Mouse (Mus musculus) heart, adult 2 months (tissue): ENCODE results near the gene Cd19. TPM values are rescaled to one million over a fixed set of nuclear protein-coding genes. Genes with fewer than 3 reads are reported as not detected.

Source experiments
- DNase-seq, 2 experiments: peaks; one replicate each; pipeline ENCODE4 v3.0.0; 2021
- H3K27ac ChIP-seq: fragments of 200-600 bp; 2 replicates; pipeline ENCODE4 v1.8.1; 2022
- H3K27me3 ChIP-seq: fragments of 200-500 bp; 2 replicates; pipeline ENCODE4 v1.6.1; 2012; ENCODE audit warnings: mild to moderate bottlenecking, low read length, inconsistent platforms, mixed read lengths; ENCODE audit not compliant: control insufficient read depth, insufficient read depth
- H3K36me3 ChIP-seq: fragments of 200-500 bp; 2 replicates; pipeline ENCODE4 v1.6.1; 2012; ENCODE audit warnings: low read length, inconsistent platforms; ENCODE audit not compliant: control insufficient read depth, insufficient read depth
- H3K4me1 ChIP-seq: fragments of 200-500 bp; 2 replicates; pipeline ENCODE4 v1.6.1; 2011; ENCODE audit warnings: low read length; ENCODE audit not compliant: control insufficient read depth, insufficient read depth
- H3K4me3 ChIP-seq: fragments of 200-600 bp; 2 replicates; pipeline ENCODE4 v1.8.1; 2022
- H3K79me2 ChIP-seq: fragments of 200-500 bp; replicated peaks from 2 replicates; pipeline ENCODE4 v1.6.1; 2012; ENCODE audit warnings: mild to moderate bottlenecking, inconsistent platforms, low read length, moderate library complexity, mixed read lengths; ENCODE audit not compliant: control insufficient read depth, insufficient read depth
- H3K9ac ChIP-seq: fragments of 200-500 bp; 2 replicates; pipeline ENCODE4 v1.6.1; 2012; ENCODE audit warnings: low read depth, mild to moderate bottlenecking, control low read depth, inconsistent platforms, low read length, mixed read lengths
- CTCF ChIP-seq: fragments of 200-600 bp; IDR thresholded peaks from 2 replicates; pipeline ENCODE4 v1.8.1; 2022; ENCODE audit warnings: antibody characterized with exemption, mild to moderate bottlenecking, moderate library complexity
- EP300 ChIP-seq: fragments of 200-500 bp; IDR thresholded peaks from 2 replicates; pipeline ENCODE4 v1.6.1; 2011; ENCODE audit warnings: low read depth, low read length, control low read depth; ENCODE audit not compliant: insufficient read depth
- POLR2A ChIP-seq: fragments of 200-500 bp; IDR thresholded peaks from 2 replicates; pipeline ENCODE4 v1.6.1; 2011; ENCODE audit warnings: mild to moderate bottlenecking, low read depth, low read length, control low read depth; ENCODE audit not compliant: insufficient read depth
- WGBS: fragments of 180-500 bp; shearing (Covaris S2); methylation state at CpG from one replicate; pipeline ENCODE4 v1.1.7; 2018; 5-methylcytosine and 5-hydroxymethylcytosine counted together
- intact Hi-C: fragments of 180-260 bp; cut with DNase I; formaldehyde crosslinking; loops from one replicate; pipeline ENCODE4 v1.15.1; 2025
- polyA plus RNA-seq: library from polyadenylated mRNA; depleted of rRNA; stranded (reverse); fragments of >200 nt; gene quantifications from 2 replicates; pipeline ENCODE4 v1.2.3, GENCODE M21; 2012
- total RNA-seq, 2 experiments: library from RNA; stranded (reverse); gene quantifications; 2 replicates each; pipeline ENCODE4 v1.2.3; 2021

Gene Cd19
- total and polyA plus RNA-seq, 3 experiments = 0.37 to 4.6 (median 1.9) TPM

DNA sequence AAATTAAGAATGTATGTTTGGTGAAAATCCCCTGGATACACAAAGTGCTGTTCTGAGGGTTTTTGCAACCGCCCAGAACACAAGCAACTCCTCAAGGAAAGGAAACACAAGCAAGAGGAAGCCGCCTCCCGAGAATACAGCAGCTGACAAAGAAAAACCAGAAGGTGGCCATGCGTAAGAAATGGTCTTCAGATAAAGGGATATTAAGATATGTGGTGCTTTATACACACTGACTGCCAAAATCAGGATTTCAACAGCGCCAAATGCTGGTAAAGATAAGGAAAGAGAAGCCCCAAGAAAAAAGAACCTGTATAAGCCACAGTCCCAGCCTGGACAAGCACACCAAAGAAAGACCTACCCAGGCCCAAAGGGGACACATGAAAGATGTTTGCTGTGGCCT is 31.1 kb downstream of the Cd19 start:
- H3K27me3 ChIP-seq = no peaks in the 10 kb centered on the region
- H3K4me1 ChIP-seq = no peaks in the 10 kb centered on the region
- no peak overlapping the region for H3K27ac ChIP-seq
- no peak overlapping the region for H3K4me3 ChIP-seq
- DNase-seq = no peak
- WGBS = 64% methylated on average over 5 of the region's 5 CpGs
- TF ChIP-seq CTCF (no peak), POLR2A (no peak), EP300 (no peak)
- no peak overlapping the region for H3K9ac ChIP-seq
- no peaks in the 10 kb centered on the region for H3K79me2 ChIP-seq
- H3K36me3 ChIP-seq = no peaks in the 10 kb centered on the region
- intact Hi-C loops = no loop called here

DNA sequence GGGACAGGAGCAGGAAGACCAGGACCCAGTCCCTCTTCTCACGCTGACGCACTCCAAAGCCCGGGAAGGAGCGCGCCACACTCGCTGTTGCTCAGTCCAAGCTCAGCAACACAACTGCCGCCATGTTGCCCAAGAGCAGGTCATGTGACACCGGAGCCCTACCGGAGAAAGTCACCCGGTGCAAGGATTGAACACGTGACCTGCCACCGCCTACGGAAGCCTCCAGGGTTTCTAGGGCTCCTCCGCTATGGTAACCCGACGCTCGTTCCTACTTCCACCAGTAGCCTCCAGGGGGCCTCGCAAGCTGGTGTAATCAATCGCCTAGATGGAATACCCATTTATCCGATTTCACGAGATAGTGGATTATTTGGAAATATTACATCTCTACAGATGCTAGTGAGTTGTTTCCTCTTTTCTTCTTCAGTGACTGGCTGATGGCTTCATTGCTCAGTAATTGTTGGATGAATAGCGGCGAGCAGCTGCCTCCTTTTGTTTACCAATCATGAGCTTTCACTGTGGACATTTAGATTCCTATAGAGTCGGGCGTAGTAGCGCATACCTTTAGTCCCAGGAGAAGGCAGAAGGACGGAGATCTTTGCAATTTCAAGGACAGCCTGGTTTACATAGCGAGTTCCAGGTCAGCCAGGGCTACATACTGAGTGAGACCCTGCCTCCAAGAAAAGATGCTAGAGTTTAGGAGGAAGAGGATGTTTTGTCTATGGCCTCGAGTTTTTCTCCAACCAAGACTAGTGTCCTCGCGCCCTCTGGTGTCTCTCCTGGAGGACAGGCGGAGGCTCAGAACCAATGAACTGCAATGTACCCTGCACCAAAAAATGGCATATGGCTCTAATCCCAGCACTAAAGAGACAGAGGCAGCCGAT is 37.2 kb downstream of the Cd19 start, which contains the start of gene Spns1:
TSS of gene Spns1 (minus strand) at position 173 of the 881 bp plus-strand sequence.
- no peaks in the 10 kb centered on the region for H3K36me3 ChIP-seq
- peak within 1 kb of the TSS; percentile 92 for H3K4me3 ChIP-seq
- intact Hi-C loops = loop anchor here (1.0 to 5.0 kb wide), 3 partner anchors 17 to 115 kb away; no protein-coding TSS in a partner anchor
- H3K79me2 ChIP-seq = no peaks in the 10 kb centered on the region
- peak; percentile 92 to 95 for DNase-seq
- no peaks in the 10 kb centered on the region for H3K27me3 ChIP-seq
- peak within 1 kb of the TSS; percentile 78 for H3K27ac ChIP-seq
- H3K9ac ChIP-seq = peak within 1 kb of the TSS; percentile 87
- TF ChIP-seq EP300 (peak; percentile 67; the same call in 1 of the 2 replicates), POLR2A (peak; percentile 90), CTCF (peak; percentile 75)
- H3K4me1 ChIP-seq = peaks cover 4% of the 10 kb centered on the region
- 1% methylated on average over 33 of the region's 33 CpGs for WGBS

DNA sequence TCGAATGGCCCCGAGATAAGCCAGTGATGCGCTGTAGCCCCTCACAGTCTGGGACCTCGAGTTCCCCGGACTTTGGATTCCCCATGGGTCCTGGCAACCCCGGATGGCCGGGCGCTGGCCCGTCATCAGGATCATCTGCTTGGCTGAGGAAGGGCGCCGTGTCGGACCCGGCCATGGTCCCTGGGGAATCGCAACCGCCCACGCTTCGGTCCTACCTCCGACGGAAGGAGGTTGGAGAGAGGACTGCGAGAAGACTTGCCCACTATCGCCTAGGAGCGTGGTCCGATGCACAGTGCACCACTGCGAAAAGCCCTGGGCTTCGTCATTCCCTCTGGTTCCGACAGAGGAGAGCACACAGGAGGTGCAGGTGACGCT is 37.8 kb downstream of the Cd19 start:
- Histone ChIP-seq H3K36me3 (no peaks in the 10 kb centered on the region), H3K27me3 (no peaks in the 10 kb centered on the region), H3K4me3 (peak overlapping the region; percentile 92), H3K4me1 (peaks cover 4% of the 10 kb centered on the region), H3K9ac (peak overlapping the region; percentile 87), H3K27ac (peak overlapping the region; percentile 78), H3K79me2 (no peaks in the 10 kb centered on the region)
- WGBS = 2% methylated on average over 27 of the region's 27 CpGs
- TF ChIP-seq EP300 (no peak), CTCF (no peak), POLR2A (no peak)
- no peak for DNase-seq
- intact Hi-C loops = loop anchor here (5.0 kb wide), 1 partner anchor 115 kb away; no protein-coding TSS in a partner anchor

DNA sequence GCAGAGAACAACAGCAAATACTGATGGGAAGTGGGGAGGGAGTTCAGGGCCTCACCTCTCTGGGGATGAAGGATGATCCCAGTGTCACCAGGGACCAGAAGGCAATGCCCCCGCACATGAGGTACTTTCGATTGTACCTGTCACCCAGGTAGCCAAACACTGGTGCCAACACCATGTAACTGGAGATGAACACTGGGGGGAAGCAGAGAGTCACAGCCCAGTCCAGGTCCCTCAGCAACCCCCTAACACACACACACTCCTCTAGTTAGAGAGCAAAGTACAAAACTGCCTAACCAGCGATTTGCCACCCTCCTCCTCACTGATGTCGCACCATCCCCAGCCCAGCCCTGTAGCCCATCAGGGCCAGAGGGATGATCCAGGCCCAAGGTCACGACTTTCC is 39.7 kb downstream of the Cd19 start:
- no peak for DNase-seq
- Histone ChIP-seq H3K4me3 (no peak overlapping the region), H3K36me3 (no peaks in the 10 kb centered on the region), H3K9ac (no peak overlapping the region), H3K27me3 (no peaks in the 10 kb centered on the region), H3K27ac (no peak overlapping the region), H3K79me2 (no peaks in the 10 kb centered on the region), H3K4me1 (peaks cover 4% of the 10 kb centered on the region)
- WGBS = 75% methylated on average over 5 of the region's 5 CpGs
- intact Hi-C loops = loop anchor here (5.0 kb wide), 1 partner anchor 113 kb away; no protein-coding TSS in a partner anchor
- TF ChIP-seq POLR2A = no peak
- 0 out of 2 replicates have a peak, but pooled peaks have one; percentile 17 for TF ChIP-seq CTCF

DNA sequence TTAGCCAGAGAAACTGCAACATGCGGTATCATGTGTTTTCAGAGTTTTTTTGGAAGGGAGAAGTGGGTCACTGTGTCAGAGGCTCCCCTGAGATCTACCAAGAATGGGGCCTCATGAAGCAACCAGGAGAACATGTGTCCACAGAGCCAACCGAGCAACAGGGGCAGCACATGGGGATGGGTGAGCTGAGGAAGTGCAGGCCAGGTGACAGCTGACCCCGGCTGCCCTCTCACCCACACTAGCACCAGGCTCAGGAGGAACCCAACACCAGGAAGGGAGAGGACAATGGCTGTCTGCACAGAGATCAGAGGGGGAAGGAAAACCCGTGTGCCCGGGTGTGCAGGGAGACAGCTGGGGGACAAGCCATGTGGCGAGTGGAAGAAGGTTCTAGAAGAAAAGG is 40.2 kb downstream of the Cd19 start:
- WGBS = 52% methylated on average over 6 of the region's 6 CpGs
- intact Hi-C loops = no loop called here
- H3K9ac ChIP-seq = no peak overlapping the region
- no peaks in the 10 kb centered on the region for H3K79me2 ChIP-seq
- TF ChIP-seq CTCF (no peak), EP300 (no peak), POLR2A (no peak)
- H3K36me3 ChIP-seq = no peaks in the 10 kb centered on the region
- H3K27me3 ChIP-seq = no peaks in the 10 kb centered on the region
- H3K4me1 ChIP-seq = peaks cover 4% of the 10 kb centered on the region
- DNase-seq = no peak
- H3K4me3 ChIP-seq = no peak overlapping the region
- no peak overlapping the region for H3K27ac ChIP-seq

DNA sequence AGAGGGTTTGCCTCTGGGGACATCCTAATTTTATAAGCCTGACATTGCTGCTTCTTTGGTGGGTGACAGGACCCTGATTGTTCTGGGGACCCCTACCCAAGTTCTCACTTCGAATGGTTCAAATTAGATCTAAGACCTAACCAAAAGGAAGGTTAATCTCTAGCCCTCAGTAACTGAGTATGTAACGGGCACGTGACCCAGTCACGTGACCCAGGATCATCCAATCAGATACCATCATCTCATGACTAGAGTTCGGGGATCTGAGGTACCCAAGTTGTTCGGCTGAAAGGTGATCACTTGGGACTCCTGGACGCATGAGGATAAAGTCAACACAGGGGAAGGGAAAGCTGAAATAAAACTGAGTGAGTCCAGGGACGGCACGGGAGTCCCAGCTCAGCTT is 41.7 kb downstream of the Cd19 start:
- Histone ChIP-seq H3K4me1 (peaks cover 4% of the 10 kb centered on the region), H3K9ac (no peak overlapping the region), H3K36me3 (no peaks in the 10 kb centered on the region), H3K27me3 (no peaks in the 10 kb centered on the region), H3K79me2 (no peaks in the 10 kb centered on the region), H3K27ac (no peak overlapping the region), H3K4me3 (no peak overlapping the region)
- DNase-seq = no peak
- WGBS = 84% methylated on average over 9 of the region's 9 CpGs
- intact Hi-C loops = no loop called here
- no peak for TF ChIP-seq POLR2A
